Mouse (Mus musculus) brown adipose tissue, adult 24 weeks (tissue): ENCODE data around the gene Pcp4l1. TPM values are rescaled to one million over a fixed set of nuclear protein-coding genes. Genes with fewer than 3 reads are reported as not detected.
A peak's percentile ranks its signal among the peaks of the same experiment; 100 is the strongest.

Source experiments
- H3K27ac ChIP-seq: fragments of 200-500 bp; replicated peaks from 2 replicates; pipeline ENCODE4 v1.5.1; 2012; ENCODE audit warnings: low read depth, mild to moderate bottlenecking, low read length
- H3K4me1 ChIP-seq: fragments of 200-500 bp; 2 replicates; pipeline ENCODE4 v1.6.1; 2012; ENCODE audit warnings: low read length, mixed read lengths; ENCODE audit not compliant: control insufficient read depth, insufficient read depth, insufficient read length
- H3K4me3 ChIP-seq: fragments of 200-500 bp; 2 replicates; pipeline ENCODE4 v1.5.1; 2012; ENCODE audit warnings: low read depth, mild to moderate bottlenecking, low read length, moderate library complexity; ENCODE audit not compliant: insufficient read depth
- polyA plus RNA-seq: library from polyadenylated mRNA; stranded (reverse); fragments of >200 nt; gene quantifications from 2 replicates; pipeline ENCODE4 v1.2.4, GENCODE M21; 2012; ENCODE audit not compliant: missing spikeins, insufficient read depth, insufficient read length

Pcp4l1 gene
- polyA plus RNA-seq, 1 experiment, result 4.2 TPM

DNA sequence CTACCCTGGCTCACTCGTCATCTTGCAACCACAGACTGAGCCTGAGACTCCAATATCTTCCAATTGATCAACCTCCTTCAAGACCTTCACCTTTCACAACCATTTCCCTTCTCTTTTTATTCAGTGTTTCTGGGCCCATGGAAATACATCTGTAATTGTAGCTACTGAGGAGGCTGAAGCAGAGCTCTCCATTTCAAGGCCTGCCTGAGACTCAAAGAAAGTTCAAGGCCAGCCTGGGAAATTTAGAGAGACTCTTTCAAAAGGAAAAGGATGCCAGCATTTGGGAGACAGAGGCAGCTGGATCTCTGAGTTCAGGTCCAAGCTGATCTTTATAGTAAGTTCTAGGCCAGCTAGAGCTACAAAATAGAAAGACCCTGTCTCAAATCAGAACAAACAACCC, 31.8 kb upstream of the Pcp4l1 start:
- Histone ChIP-seq H3K27ac (no peak overlapping the region), H3K4me1 (peaks cover 3% of the 10 kb centered on the region), H3K4me3 (no peak overlapping the region)

DNA sequence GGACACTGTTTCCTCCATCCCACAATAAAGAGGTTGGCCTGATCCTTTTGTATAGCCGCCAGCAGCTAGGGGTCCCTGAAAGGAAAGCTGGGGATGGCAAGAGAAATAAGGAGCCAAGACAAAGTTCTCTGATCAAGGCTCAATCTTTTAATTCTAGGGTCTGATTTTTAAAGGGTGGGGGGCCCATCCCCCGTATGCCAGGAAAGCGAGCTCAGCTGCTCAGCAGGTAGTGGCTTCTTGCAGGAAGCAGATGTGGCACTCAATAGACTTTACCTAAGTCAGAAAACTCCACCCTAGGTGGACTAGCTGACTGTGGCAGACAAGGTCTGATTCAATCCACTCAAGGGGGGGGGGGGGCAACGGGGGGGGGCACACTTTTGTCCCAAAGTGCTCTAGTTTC, 30.7 kb upstream of the Pcp4l1 start:
- H3K4me1 ChIP-seq, result no peaks in the 10 kb centered on the region
- no peak overlapping the region for H3K4me3 ChIP-seq
- no peak overlapping the region for H3K27ac ChIP-seq

DNA sequence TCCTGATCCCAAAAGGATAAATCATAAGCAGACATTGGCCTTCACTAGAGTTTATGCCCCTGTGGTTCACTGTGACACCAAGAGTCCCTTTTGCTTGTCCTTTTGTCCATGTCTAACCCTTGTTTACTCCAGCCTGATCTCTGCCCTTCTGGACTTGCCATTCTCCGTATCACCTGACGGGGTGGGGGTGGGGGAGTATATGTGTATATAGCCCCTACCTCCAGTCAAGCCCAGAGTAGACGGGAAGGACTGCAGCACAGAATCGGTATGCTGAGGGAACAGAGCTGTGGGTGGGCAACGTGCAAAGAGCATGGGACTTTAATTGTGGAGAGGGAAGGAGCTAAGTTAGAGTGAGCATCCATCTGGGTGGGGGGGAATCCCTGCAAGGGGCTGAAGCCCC, 28.8 kb upstream of the Pcp4l1 start, which contains the start of gene Apoa2:
TSS of gene Apoa2 (plus strand) at position 198 of the 400 bp plus-strand sequence.
- H3K4me3 ChIP-seq, result no peak within 1 kb of the TSS
- H3K4me1 ChIP-seq, result no peaks in the 10 kb centered on the region
- H3K27ac ChIP-seq, result no peak within 1 kb of the TSS

DNA sequence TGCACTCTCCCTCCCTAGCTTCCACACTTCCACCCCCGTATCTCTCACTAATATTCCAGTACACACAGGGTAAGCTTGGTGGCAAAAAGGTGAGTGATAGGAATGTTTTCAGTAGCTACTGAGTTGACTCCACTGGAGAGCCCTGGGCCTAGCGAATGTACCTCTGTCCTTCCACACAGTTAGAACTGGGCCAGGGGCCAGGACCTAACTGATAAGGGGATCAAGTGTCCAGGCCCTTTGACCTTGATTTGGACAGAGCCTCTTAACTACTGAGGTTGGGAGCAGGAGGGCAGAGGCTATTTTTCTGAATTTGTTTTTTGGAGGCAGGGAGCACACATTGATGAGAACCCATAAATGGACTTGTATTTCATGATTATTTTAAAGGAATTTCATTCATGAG, 27.7 kb upstream of the Pcp4l1 start:
- Histone ChIP-seq H3K27ac (no peak overlapping the region), H3K4me1 (no peaks in the 10 kb centered on the region), H3K4me3 (no peak overlapping the region)

DNA sequence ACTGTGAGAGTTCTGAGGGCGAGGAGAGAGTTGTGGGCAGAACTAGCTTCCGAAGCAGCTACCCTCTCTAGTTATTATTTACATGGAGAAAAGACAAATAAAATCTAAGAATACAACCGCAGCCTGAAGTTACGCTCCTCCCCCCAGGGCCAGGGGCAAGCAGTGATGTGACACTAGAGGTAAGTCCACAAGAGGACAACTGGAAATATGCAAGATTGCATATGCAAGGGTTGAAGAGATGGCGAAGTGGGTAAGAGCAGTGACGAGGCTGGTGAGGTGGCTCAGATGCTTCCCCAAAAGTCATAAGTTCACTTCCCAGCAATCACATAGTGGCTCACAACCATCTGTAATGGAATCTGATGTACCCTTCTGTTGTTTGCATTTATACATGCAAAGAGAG, 27.1 kb upstream of the Pcp4l1 start:
- Histone ChIP-seq H3K4me3 (peak overlapping the region; percentile 56), H3K4me1 (no peaks in the 10 kb centered on the region), H3K27ac (peak overlapping the region; percentile 82)

DNA sequence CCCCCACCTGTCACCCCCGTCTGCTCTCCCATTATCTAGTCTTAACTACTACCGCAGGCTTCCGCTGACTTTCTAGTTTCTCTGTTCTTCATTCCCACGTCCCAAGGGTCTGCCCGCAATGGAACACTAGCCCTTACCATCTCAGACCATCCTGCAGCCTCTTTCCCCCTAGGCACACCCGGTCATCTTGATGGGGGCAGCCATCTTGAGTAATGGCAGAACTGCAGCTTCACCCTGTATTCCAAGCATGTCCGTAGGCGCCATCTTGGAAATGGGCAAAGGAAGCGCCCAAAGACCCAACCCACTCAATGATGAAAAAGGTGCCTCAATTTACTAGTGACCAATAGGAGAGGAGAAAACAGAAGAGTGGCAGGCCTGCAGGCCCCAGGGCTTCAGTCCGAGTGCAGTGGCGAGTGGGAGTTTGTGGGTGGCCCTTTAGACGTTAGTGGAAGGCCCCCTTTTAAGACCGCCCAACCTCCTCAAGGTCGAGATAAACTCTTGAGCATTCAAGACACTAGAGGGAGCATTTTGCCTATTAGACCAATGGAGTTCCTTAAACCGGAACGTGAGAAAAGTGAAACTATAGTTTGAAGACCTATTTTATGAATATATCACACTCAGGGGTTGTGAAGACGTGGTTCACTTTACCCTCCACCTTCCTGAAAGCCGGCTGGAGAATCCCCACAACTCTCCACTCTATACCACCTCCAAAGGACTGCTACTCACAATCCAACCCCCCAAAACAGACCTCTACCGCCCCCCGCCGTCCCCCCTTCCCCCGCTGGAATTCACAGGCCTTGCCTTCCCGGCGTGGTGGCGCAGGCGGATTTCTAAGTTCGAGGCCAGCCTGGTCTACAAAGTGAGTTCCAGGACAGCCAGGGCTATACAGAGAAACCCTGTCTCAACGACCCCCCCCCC, 26.4 kb upstream of the Pcp4l1 start, which contains the start of gene Tomm40l:
TSS of gene Tomm40l (minus strand) at position 277 of the 918 bp plus-strand sequence.
- H3K27ac ChIP-seq, result peak within 1 kb of the TSS; percentile 82
- no peaks in the 10 kb centered on the region for H3K4me1 ChIP-seq
- H3K4me3 ChIP-seq, result peak within 1 kb of the TSS; percentile 76

DNA sequence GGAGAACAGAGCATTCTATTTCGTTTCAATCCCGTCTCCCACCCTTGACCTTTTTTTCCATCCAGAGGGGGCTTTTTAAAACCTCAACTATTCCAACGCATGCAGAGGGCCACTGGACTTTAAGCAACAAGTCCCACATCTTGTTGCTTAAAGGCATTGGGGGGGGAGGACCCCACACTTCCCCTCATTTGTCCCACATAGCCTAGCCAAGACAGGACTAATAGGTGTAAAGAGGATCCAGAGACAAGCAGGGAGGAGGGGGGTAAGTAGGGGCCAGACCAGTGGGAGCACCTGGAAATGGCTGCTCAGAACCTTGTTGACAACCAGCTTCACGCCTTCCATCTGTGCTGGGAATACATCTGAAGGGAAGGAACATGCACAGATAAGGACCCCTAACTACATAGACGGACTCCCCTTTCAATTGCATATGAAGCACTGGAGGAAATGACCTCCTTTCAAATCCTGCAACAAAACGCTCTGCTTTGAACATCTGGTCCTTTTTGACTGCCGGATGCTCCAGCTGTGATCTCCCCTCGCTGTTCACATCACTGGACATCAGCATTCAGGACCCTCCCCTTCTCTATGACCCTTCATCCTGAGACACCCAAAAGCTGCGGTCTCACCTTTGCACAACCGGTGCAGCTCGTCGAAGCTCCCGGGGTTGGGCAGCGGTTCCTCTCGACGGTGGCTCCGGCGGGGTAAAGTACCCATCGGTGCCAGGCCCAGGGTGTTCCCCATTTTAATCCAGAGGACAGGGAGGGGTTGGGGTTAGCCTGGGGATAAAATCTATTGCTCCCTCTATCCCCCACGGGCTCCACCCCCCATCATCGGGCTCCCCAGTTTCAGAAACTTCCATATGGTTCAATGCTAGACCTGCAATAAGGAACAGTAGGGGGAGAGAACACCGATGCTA, 25.5 kb upstream of the Pcp4l1 start:
- H3K27ac ChIP-seq, result peak overlapping the region; percentile 80

DNA sequence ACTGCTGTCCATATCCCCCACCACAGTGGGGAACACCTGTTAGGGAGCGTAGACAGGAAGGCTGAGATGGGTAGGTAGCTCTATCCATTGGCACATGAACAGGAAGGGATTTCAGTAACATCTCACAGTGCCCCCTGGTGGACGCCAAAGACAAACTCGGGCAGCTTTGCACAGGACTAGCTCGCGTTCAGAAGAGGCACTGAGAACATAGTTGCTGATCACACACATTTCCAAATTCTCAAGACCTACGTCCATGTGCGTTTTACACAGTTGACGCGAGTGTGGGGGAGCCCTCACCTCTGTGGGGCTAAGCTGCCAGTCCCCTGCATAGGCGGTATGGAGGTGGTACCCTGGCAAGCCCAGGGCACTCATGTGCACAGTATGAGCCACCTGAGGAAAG, 24.8 kb upstream of the Pcp4l1 start:
- Histone ChIP-seq H3K27ac (no peak overlapping the region), H3K4me1 (no peaks in the 10 kb centered on the region), H3K4me3 (peak overlapping the region; percentile 76; the same call in 1 of the 2 replicates)

More for the DNA sequence above, 25.5 kb upstream of the Pcp4l1 start:
- Histone ChIP-seq H3K4me3 (peak overlapping the region; percentile 76), H3K4me1 (no peaks in the 10 kb centered on the region)

DNA sequence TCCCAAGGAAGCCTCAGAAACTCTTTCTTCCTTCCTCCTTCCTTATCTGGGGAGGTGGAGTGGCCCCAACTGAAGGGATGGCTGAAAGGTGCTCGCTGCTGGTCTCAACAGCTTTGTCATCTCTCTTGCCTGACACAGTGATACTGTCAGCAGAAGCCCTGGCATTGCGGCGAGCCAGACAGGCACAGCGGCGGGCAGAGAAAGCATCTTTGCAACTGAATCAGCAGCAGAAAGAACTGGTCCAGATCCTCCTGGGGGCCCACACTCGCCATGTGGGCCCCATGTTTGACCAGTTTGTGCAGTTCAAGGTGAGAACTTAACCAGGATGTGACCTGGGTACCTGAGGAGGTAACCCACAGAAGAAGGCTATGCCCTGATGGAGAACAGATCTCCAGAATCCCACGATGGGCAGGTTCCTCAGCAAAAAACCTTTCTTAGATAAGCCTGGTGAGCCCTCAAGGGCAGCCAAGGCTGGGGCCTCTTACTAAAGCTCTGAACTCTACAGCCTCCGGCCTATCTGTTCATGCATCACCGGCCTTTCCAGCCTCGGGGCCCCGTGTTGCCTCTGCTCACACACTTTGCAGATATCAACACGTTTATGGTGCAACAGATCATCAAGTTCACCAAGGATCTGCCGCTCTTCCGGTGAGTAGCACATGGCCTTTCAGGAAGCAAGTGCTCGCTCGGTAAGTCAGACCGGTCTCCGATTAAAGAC, 20.3 kb upstream of the Pcp4l1 start:
- Histone ChIP-seq H3K4me3 (no peak overlapping the region), H3K27ac (no peak overlapping the region), H3K4me1 (no peaks in the 10 kb centered on the region)

DNA sequence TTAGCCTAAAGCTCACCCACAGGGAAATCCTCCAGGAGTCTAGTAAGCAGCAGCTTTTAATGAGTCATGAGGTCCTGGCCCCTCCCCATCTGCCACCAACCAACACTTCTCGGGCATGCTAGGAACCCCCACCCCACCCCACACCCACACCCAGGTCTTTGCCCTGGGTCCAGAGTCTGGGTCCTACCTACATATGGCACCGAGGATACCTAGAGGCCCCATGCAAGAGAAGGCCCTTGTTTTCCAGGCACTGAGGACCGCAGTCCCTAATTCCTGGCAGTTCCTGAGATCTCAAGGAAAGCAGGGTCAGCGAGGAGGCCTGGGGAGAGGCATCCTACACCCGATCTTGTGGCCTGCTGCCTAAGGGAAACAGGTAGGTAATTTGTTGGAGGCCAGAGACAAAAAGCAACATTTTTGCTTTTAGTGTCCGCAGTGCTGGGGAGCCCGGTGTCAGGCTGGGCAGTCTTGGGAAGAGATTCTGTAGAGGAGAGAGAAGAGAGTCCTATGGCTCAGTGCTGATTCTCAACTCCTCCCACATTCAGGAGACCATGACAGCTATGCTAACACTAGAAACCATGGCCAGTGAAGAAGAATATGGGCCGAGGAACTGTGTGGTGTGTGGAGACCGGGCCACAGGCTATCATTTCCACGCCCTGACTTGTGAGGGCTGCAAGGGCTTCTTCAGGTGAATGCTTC, 17.9 kb upstream of the Pcp4l1 start, which contains the start of gene Nr1i3:
TSS of gene Nr1i3 (plus strand) at position 170 of the 696 bp plus-strand sequence.
- H3K4me3 ChIP-seq, result no peak within 1 kb of the TSS
- no peak within 1 kb of the TSS for H3K27ac ChIP-seq
- H3K4me1 ChIP-seq, result no peaks in the 10 kb centered on the region

DNA sequence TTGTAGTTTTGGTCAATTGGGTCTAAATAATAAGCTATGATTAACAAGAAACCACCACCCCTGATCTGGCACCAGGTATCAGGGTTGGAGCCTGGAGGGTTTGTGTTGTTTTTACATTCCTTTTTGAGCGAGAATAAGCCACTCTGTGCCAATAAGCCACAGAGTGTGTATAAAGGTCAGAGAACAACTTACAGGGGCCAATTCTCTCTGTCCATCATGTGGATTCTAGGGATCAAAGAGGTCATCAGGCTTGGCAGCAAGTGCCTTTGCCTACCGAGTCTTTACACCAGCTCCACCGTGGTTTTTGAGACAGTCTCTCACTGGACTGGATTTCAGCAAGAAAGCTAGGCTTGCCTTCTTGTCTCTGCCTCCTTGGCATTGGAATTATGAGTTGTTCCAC, 16.8 kb upstream of the Pcp4l1 start:
- no peaks in the 10 kb centered on the region for H3K4me1 ChIP-seq
- H3K27ac ChIP-seq, result no peak overlapping the region
- no peak overlapping the region for H3K4me3 ChIP-seq

DNA sequence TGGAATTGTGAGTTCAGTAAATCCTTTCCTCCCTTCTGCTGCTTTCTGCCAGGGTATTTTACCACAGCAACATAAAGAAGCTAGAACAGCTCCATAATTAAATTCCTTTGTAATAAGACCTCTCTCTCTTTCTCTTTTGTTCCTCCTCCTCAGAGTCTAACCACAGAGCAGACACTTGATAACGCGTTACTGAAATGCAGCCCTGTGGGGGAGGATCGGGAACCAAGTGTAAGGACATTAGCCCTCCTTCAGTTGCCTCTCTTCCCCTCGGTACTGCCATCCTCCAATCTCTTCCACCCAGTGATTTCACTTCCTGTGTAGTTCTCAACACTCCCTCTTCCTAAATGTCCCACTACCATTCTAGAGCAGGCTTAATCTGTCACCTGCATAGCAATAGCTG, 13.3 kb upstream of the Pcp4l1 start:
- Histone ChIP-seq H3K27ac (no peak overlapping the region), H3K4me3 (no peak overlapping the region), H3K4me1 (no peaks in the 10 kb centered on the region)

DNA sequence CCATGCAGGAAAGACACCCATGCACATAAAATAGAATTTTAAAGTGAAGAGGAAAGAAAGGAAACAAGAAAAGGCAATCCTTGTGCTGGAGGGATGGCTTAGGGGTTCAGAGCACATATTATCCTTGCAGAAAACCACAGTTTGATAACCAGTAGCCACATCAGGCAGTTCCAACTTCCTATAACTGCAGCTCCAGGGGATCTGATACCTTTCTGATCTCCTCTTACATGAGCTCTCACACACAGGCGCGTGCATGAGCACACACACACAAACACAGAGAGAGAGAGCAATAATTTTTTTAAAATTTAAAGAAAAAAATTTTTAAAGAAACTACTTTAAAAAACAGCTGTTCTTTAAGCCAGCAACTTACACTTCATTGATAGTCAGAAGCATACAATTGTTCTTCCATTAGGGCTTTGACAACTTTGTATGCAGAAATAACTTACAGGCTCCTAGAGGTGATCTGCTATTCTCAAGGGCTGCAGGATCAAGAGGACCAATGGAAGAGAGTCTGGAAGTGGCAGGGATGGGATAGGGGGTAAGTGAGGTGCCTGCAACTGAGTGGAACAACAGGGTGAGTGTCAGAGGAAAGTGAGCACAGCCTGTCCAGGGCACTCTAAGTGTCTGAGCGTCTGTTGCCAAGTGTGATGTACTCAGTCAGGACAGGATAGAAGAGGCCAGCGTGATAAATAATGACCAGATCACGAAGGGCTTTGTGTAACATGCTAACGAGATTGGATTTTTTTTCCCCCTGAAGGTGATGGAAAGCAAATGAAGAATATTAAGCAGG, 9.8 kb upstream of the Pcp4l1 start:
- Histone ChIP-seq H3K27ac (no peak overlapping the region), H3K4me1 (no peaks in the 10 kb centered on the region), H3K4me3 (no peak overlapping the region)

DNA sequence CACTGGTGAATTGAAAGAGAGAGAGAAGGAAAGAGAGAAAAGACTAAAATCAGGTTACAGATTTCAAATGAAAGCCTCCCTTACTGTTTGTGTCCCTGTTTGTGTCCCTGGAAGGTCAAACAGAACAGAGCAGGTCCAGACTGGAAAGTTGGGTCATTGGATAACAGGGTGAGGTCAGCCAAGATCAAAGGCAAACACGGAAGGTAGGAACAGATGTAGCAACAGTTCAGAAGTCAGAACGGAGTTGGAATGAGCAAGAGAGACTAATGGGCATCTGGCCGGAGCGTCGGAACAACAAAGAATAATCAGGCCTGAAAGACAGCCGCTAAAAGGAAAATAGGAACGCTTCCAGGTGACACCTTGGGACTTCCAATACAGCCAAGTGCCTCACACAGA, 8.2 kb upstream of the Pcp4l1 start:
- H3K4me1 ChIP-seq, result no peaks in the 10 kb centered on the region
- H3K27ac ChIP-seq, result no peak overlapping the region
- no peak overlapping the region for H3K4me3 ChIP-seq
